Mouse (Mus musculus) testis, adult 2 months (tissue): ENCODE results near the gene Psors1c2. TPM values are rescaled to one million over a fixed set of nuclear protein-coding genes. Genes with fewer than 3 reads are reported as not detected.
A peak's percentile ranks its signal among the peaks of the same experiment; 100 is the strongest.

ENCODE experiments used
- H3K27ac ChIP-seq: fragments of 200-500 bp; 2 replicates; pipeline ENCODE4 v1.5.1; 2012; ENCODE audit warnings: low read depth, low read length; ENCODE audit not compliant: control insufficient read depth, insufficient read depth
- H3K27me3 ChIP-seq: fragments of 200-500 bp; 2 replicates; pipeline ENCODE4 v1.6.1; 2012; ENCODE audit warnings: mild to moderate bottlenecking, low read length, moderate library complexity; ENCODE audit not compliant: control insufficient read depth, insufficient read depth
- H3K36me3 ChIP-seq: fragments of 200-500 bp; 2 replicates; pipeline ENCODE4 v1.6.1; 2012; ENCODE audit warnings: mild to moderate bottlenecking, low read length; ENCODE audit not compliant: control insufficient read depth, insufficient read depth
- H3K4me1 ChIP-seq: fragments of 200-500 bp; 2 replicates; pipeline ENCODE4 v1.6.1; 2012; ENCODE audit warnings: low read length; ENCODE audit not compliant: control insufficient read depth, insufficient read depth
- H3K4me3 ChIP-seq: fragments of 200-500 bp; 2 replicates; pipeline ENCODE4 v1.5.1; 2012; ENCODE audit warnings: low read depth, mild to moderate bottlenecking, low read length, moderate library complexity, mixed read lengths; ENCODE audit not compliant: control insufficient read depth
- CTCF ChIP-seq: fragments of 200-500 bp; IDR thresholded peaks from 2 replicates; pipeline ENCODE4 v1.5.1; 2012; ENCODE audit warnings: low read depth, mild to moderate bottlenecking, inconsistent platforms, low read length, moderate library complexity; ENCODE audit not compliant: control insufficient read depth, insufficient read depth, insufficient replicate concordance
- POLR2A ChIP-seq: fragments of 200-500 bp; IDR thresholded peaks from 2 replicates; pipeline ENCODE4 v1.6.1; 2012; ENCODE audit warnings: low read depth, mild to moderate bottlenecking, inconsistent platforms, low read length, moderate library complexity; ENCODE audit not compliant: control insufficient read depth
- polyA plus RNA-seq: library from polyadenylated mRNA; depleted of rRNA; stranded (reverse); fragments of >200 nt; gene quantifications from 2 replicates; pipeline ENCODE4 v1.2.3, GENCODE M21; 2012

The Psors1c2 gene
- polyA plus RNA-seq, 1 experiment, result 2.5 TPM

DNA sequence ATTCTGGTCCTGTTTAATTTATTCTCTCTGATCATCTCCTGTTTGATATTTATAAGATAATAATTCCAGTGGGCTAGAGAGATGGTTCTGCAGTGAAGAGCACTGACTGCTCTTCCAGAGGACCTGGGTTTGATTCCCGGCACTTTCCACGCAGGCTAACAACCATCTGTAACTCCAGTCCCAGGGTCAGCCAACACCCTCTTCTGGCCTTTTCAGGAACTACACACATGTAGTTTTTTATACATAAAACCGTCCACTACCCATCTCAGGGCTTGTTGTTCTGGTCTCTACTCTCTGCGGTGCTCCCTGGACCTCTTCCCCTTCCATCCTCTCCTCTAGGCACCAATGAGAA lies 17.1 kb downstream of the Psors1c2 start:
- H3K4me1 ChIP-seq, result peaks cover 5% of the 10 kb centered on the region
- H3K36me3 ChIP-seq, result no peaks in the 10 kb centered on the region
- H3K27me3 ChIP-seq, result no peaks in the 10 kb centered on the region
- no peak for TF ChIP-seq POLR2A
- TF ChIP-seq CTCF, result no peak
- no peak overlapping the region for H3K4me3 ChIP-seq
- peak overlapping the region; percentile 88 for H3K27ac ChIP-seq

DNA sequence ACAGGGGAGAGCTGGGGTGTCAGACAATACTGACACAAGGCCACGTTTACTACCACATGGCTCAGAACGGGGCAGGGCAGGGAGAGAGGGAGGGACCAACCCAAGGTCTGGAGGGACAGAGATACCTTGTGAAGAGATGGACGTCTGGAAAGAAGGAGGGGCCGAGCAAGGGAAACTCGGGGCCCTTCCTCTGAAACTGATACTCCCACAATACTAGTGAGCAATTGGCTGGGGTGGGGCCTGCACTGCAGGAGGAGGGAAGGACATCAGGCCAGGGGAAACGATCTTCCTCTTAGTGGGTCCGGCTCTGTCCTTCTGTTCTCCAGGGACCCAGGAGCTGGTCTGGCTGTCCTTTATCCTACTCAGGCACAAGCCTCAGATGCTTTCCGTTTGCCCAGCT lies 17.9 kb downstream of the Psors1c2 start:
- Histone ChIP-seq H3K36me3 (no peaks in the 10 kb centered on the region), H3K27ac (no peak overlapping the region), H3K4me1 (peaks cover 12% of the 10 kb centered on the region), H3K27me3 (no peaks in the 10 kb centered on the region), H3K4me3 (no peak overlapping the region)
- TF ChIP-seq POLR2A (no peak), CTCF (no peak)

DNA sequence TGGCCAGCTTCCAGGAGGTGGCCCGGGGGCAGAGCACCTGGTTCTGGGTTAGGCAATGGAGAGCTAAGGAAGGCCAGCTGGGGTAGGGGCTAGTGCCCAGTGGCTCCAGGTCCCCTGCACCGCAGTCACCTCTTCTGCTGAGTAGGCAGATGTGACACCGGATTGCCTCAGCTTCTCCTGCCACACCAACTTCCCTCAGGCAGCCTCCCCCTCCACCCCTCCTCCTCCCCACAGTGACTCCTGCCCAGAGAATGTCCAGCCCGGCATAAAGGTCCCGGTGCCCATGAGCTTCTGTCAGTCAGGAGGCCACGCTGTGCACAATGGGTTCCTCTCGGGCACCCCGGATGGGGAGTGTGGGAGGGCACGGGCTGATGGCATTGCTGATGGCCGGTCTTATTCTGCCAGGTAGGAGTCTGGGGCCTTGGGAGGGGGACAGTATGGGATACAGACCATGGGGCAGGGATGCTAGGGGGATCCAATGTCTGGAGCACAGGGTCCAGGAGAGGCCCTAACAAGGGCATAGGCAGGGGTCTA lies 18.9 kb downstream of the Psors1c2 start, which contains the start of gene Cdsn:
Cdsn (plus strand) TSS at position 248 of the 534 bp plus-strand sequence.
- Histone ChIP-seq H3K36me3 (no peaks in the 10 kb centered on the region), H3K27ac (no peak within 1 kb of the TSS), H3K4me3 (no peak within 1 kb of the TSS), H3K4me1 (peaks cover 23% of the 10 kb centered on the region), H3K27me3 (no peaks in the 10 kb centered on the region)
- TF ChIP-seq CTCF (no peak), POLR2A (no peak)

DNA sequence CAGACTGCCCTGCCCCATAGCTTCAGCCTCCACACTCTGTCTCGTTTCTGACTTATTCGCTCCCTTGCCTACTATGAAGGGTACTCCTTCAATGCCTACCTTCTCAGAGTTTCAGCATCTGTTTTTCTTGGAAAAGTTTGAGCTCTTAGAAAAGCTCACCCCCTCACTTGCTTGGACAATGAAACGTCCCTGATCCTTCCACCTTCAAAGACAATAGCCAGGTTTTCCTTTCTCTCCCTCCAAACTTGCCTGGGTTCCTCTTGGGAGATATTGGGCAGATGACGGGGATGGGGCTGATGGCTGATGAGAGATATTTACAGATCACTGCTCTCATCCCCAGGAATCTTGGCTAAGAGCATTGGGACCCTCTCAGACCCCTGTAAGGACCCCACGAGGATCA lies 21.3 kb downstream of the Psors1c2 start:
- Histone ChIP-seq H3K27ac (no peak overlapping the region), H3K27me3 (no peaks in the 10 kb centered on the region), H3K4me1 (peaks cover 23% of the 10 kb centered on the region), H3K4me3 (peak overlapping the region; percentile 83), H3K36me3 (no peaks in the 10 kb centered on the region)
- TF ChIP-seq POLR2A, result no peak
- no peak for TF ChIP-seq CTCF

DNA sequence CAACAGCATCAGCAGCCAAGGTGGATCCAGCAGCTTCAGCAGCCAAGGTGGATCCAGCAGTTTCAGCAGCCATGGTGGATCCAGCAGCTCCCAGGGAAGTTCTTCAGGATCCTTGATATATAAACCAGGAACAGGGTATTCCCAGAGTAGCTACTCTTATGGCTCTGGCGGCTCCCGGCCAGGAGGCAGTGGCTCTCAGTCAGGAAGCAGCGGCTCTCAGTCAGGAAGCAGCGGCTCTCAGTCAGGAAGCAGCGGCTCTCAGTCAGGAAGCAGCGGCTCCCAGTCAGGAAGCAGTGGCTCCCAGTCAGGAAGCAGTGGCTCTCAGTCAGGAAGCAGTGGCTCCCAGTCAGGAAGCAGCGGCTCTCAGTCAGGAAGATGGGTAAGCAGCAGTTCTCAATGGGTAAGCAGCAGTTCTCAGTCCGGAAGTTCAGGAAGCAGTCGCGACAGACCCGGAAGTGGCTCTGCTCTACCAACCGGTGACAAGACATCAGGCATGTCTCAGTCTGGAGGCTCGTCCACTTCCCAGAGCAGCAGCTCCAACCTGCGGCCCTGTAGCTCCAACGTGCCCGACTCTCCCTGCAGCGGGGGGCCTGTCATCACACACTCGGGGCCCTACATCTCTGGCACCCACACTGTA lies 21.9 kb downstream of the Psors1c2 start:
- Histone ChIP-seq H3K36me3 (no peaks in the 10 kb centered on the region), H3K4me3 (peak overlapping the region; percentile 83), H3K27ac (no peak overlapping the region)

DNA sequence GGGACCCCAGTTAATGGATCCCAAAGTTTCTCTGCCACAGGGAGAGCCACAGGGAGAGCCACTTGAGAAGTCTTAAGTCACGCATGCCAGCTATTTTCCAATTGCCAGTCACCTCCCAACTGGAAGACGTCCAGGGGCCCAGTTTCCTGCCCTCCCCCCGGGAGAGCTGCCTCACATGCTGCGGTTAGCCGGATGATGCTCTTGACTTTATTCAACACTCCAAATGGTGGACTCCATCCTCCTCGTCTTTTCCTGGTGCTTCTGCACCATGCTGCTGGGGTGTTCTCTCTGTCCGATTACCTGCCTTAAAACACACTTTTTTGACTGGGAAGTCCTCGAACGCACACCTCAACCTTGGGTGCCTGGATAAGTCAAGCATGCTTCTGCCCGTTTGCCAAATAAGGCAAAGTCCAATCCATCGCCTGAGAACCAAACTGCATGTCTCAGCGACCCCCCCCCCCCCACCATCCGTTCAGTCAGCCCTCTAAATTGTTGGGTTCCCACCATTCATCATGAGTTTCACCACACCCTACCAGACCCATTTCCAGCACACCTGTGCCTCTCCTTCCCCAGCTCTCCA lies 23.3 kb downstream of the Psors1c2 start:
- no peaks in the 10 kb centered on the region for H3K27me3 ChIP-seq
- TF ChIP-seq POLR2A, result no peak
- no peak for TF ChIP-seq CTCF
- no peak overlapping the region; the same call in 1 of the 2 replicates for H3K4me3 ChIP-seq

More for the DNA sequence above, 21.9 kb downstream of the Psors1c2 start:
- Histone ChIP-seq H3K4me1 (peaks cover 23% of the 10 kb centered on the region), H3K27me3 (no peaks in the 10 kb centered on the region)
- TF ChIP-seq CTCF (no peak), POLR2A (no peak; the same call in 1 of the 2 replicates)

DNA sequence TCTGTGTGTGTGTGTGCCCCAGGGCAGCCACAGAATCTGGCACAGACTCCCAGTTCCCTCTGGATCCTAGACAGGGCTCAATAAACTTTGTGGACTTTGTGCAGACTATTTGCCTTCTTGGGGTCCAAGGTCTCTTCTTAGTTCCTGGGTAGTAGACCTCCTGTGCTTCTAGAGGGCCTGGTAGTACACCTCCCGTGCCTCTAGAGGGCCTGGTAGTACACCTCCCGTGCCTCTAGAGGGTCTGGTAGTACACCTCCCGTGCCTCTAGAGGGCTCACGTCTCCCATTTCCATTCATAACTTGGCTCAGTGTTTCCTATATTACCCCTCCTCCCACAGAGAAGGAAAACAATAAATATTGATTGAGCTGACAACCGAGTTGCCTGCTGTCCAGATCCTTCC lies 23.8 kb downstream of the Psors1c2 start:
- H3K4me1 ChIP-seq, result peaks cover 23% of the 10 kb centered on the region
- no peaks in the 10 kb centered on the region for H3K27me3 ChIP-seq
- no peaks in the 10 kb centered on the region for H3K36me3 ChIP-seq
- TF ChIP-seq POLR2A (no peak), CTCF (peak; percentile 84; the same call in 1 of the 2 replicates)
- H3K4me3 ChIP-seq, result no peak overlapping the region
- H3K27ac ChIP-seq, result no peak overlapping the region

More for the DNA sequence above, 23.3 kb downstream of the Psors1c2 start:
- Histone ChIP-seq H3K36me3 (no peaks in the 10 kb centered on the region), H3K4me1 (peaks cover 23% of the 10 kb centered on the region), H3K27ac (no peak overlapping the region)

DNA sequence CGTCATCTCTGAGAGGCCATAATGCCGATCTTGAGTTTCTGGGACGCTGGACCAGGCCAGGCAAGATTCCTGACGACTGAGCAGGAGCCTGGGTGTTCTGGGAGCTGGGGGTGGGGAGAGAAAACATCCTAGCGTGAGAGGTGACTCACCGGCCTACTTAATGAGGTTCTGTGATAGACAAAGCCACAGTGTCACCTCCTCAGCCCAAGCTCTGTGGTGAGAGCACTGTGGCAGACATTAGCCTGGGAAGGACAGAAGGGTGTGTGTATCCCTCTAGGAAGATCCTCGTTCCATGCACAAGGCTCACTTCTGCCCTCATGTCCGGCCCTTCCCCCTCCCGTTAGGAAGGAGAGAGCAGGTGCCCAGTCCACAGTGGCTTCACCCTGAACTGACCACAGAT lies 24.4 kb downstream of the Psors1c2 start:
- TF ChIP-seq CTCF, result no peak
- no peak for TF ChIP-seq POLR2A
- H3K36me3 ChIP-seq, result no peaks in the 10 kb centered on the region
- H3K4me1 ChIP-seq, result peaks cover 23% of the 10 kb centered on the region
- no peaks in the 10 kb centered on the region for H3K27me3 ChIP-seq
- H3K27ac ChIP-seq, result no peak overlapping the region
- no peak overlapping the region for H3K4me3 ChIP-seq
